ENCODE assay signal across 9 mouse cellular contexts in the genomic region with DNA sequence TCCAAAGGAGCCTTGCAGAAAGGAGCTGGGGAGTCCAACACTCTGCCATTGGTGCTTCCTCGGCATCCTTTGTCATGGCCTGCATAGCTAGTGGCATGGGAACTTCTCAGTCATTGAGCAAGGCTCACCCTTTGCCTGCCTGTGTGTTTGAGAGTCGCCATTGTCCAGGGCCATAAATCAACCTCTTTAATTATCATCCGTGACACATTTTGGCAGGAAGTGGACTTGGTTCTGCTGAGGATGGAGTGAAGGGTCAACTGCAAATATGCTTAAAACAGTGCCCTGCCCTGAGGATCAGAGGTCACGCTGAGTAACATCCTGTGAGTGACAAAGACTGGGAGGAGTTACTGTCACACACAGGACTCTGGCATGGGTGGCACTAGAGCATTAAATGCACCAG.
DNase-seq lines count a peak whose midpoint lies in the region; ATAC-seq lines count a peak whose summit lies in the region.
"Had no signal": no experiment of that assay in that cellular context is flagged by ENCODE, and none has a peak within 500 bp of the region (broad histone marks: within the 10 kb centered on the region; RNA-seq: fewer than 3 reads in every experiment).

No protein-coding gene starts in this region.

- intact Hi-C loops in left cerebral cortex, postnatal 25 days (cut with DNase I): no loop called here

- H3K36me3 ChIP-seq in midbrain, embryonic 11.5 days (ENCODE audit: control insufficient read depth, insufficient read depth, low read length): no peaks in the 10 kb centered on the region
- H3K36me3 ChIP-seq in midbrain, embryonic 13.5 days: no peaks in the 10 kb centered on the region
- no peaks in the 10 kb centered on the region for H3K36me3 ChIP-seq in liver, embryonic 16.5 days (ENCODE audit: control insufficient read depth, insufficient read depth)
- H3K36me3 ChIP-seq: limb, embryonic 15.5 days had no signal

- H3K4me3 ChIP-seq in midbrain, embryonic 11.5 days (ENCODE audit: low read depth, low read length): no peak overlapping the region
- no peak overlapping the region for H3K4me3 ChIP-seq in midbrain, embryonic 13.5 days (replicated peaks)
- no peak overlapping the region for H3K4me3 ChIP-seq in liver, embryonic 16.5 days (ENCODE audit: low read depth, low read length)
- H3K4me3 ChIP-seq: limb, embryonic 15.5 days had no signal

- H3K9ac ChIP-seq in midbrain, embryonic 11.5 days (ENCODE audit: low read length): no peak overlapping the region
- H3K9ac ChIP-seq in midbrain, embryonic 13.5 days (replicated peaks): no peak overlapping the region
- no peak overlapping the region for H3K9ac ChIP-seq in liver, embryonic 16.5 days (ENCODE audit: low read depth, low read length)
- H3K9ac ChIP-seq: limb, embryonic 15.5 days had no signal

- H3K4me2 ChIP-seq in midbrain, embryonic 11.5 days: no peak overlapping the region
- H3K4me2 ChIP-seq in midbrain, embryonic 13.5 days (replicated peaks): no peak overlapping the region
- H3K4me2 ChIP-seq in liver, embryonic 16.5 days (ENCODE audit: low read depth, low read length): no peak overlapping the region
- H3K4me2 ChIP-seq: limb, embryonic 15.5 days had no signal

- WGBS in midbrain, embryonic 11.5 days: 70% methylated on average over 4 of the region's 4 CpGs
- WGBS in midbrain, embryonic 13.5 days: 62% methylated on average over 4 of the region's 4 CpGs
- 22% methylated on average over 4 of the region's 4 CpGs for WGBS in liver, embryonic 16.5 days (ENCODE audit: insufficient replicate concordance)

- no peaks in the 10 kb centered on the region for H3K27me3 ChIP-seq in midbrain, embryonic 11.5 days (ENCODE audit: control insufficient read depth, insufficient read depth, low read length)
- no peaks in the 10 kb centered on the region for H3K27me3 ChIP-seq in midbrain, embryonic 13.5 days
- H3K27me3 ChIP-seq in liver, embryonic 16.5 days (ENCODE audit: control insufficient read depth, insufficient read depth, low read depth, low read length): no peaks in the 10 kb centered on the region
- H3K27me3 ChIP-seq: limb, embryonic 15.5 days had no signal

- ATAC-seq in midbrain, embryonic 11.5 days (ENCODE audit: low FRiP score): no peak
- ATAC-seq in midbrain, embryonic 13.5 days: no peak
- 0 out of 2 replicates have a peak, but pooled peaks have one; percentile 5 for ATAC-seq in liver, embryonic 16.5 days (ENCODE audit: low read depth)

- H3K9me3 ChIP-seq in midbrain, embryonic 11.5 days (ENCODE audit: control insufficient read depth, low read length): no peaks in the 10 kb centered on the region
- no peaks in the 10 kb centered on the region for H3K9me3 ChIP-seq in midbrain, embryonic 13.5 days
- no peaks in the 10 kb centered on the region for H3K9me3 ChIP-seq in liver, embryonic 16.5 days (replicated peaks; ENCODE audit: control insufficient read depth, low read length)
- H3K9me3 ChIP-seq: limb, embryonic 15.5 days had no signal

- peak; percentile 31 for DNase-seq in adrenal gland, adult 2 months
- no peak for DNase-seq in adrenal gland, postnatal 10 days
- peak; percentile 49 for DNase-seq in midbrain, embryonic 11.5 days (ENCODE audit: low spot score, missing footprints)
- DNase-seq in urinary bladder, postnatal 14 days (ENCODE audit: low spot score): no peak
- no peak for DNase-seq in left cerebral cortex, postnatal 25 days (ENCODE audit: low spot score in 2 of 2)
- no peak for DNase-seq in right cerebral cortex, adult 18-20 months

- H3K4me1 ChIP-seq in midbrain, embryonic 11.5 days (ENCODE audit: control insufficient read depth, insufficient read depth, low read length): no peaks in the 10 kb centered on the region
- H3K4me1 ChIP-seq in midbrain, embryonic 13.5 days (replicated peaks): no peaks in the 10 kb centered on the region
- no peaks in the 10 kb centered on the region for H3K4me1 ChIP-seq in liver, embryonic 16.5 days (ENCODE audit: control insufficient read depth, low read depth, low read length)
- H3K4me1 ChIP-seq: limb, embryonic 15.5 days had no signal

- H3K27ac ChIP-seq in midbrain, embryonic 11.5 days (ENCODE audit: low read depth, low read length): no peak overlapping the region
- no peak overlapping the region for H3K27ac ChIP-seq in midbrain, embryonic 13.5 days
- H3K27ac ChIP-seq in liver, embryonic 16.5 days (ENCODE audit: low read length): no peak overlapping the region
- H3K27ac ChIP-seq: limb, embryonic 15.5 days had no signal

Comparison
In these comparisons a context has a peak if more than half of its experiments do, and no peak if none do; other contexts are left out.
1. DNase-seq: peak in adrenal gland, adult 2 months (single experiment) and midbrain, embryonic 11.5 days (single experiment); none in adrenal gland, postnatal 10 days (single experiment), urinary bladder, postnatal 14 days (single experiment), left cerebral cortex, postnatal 25 days (0 of 2) and right cerebral cortex, adult 18-20 months (single experiment).